Mouse (Mus musculus): ENCODE results near the gene Slx1b. TPM values are rescaled to one million over a fixed set of nuclear protein-coding genes. Genes with fewer than 3 reads are reported as not detected.

The Slx1b gene
- polyA plus RNA-seq, 1 experiment: 16.0 TPM

- H3K4me3 ChIP-seq (ENCODE audit: low read depth, low read length): no peak overlapping the region
- H3K36me3 ChIP-seq (ENCODE audit: control insufficient read depth, insufficient read depth, low read length): no peaks in the 10 kb centered on the region
- TF ChIP-seq POLR2A (IDR thresholded peaks at IDR 0.05; ENCODE audit: low read depth, low read length) (no peak), CTCF (IDR thresholded peaks at IDR 0.05; ENCODE audit: extremely low read depth, insufficient read length, insufficient replicate concordance, low read depth, low read length) (no peak)
- no peaks in the 10 kb centered on the region for H3K27me3 ChIP-seq (ENCODE audit: control insufficient read depth, insufficient read depth, low read length)
- WGBS: 70% methylated on average over 5 of the region's 5 CpGs
- peaks cover 3% of the 10 kb centered on the region; the same call in 1 of the 2 replicates for H3K4me1 ChIP-seq (ENCODE audit: control insufficient read depth, insufficient read depth, insufficient read length, low read length)
- H3K27ac ChIP-seq (ENCODE audit: insufficient read depth, low read depth, low read length): no peak overlapping the region
These were observed 30.1 kb upstream of the Slx1b start for GRCm38 (mm10) chr7:126725667-126726066.

- Histone ChIP-seq H3K4me3 (ENCODE audit: low read depth, low read length) (no peak overlapping the region), H3K4me1 (ENCODE audit: control insufficient read depth, insufficient read depth, insufficient read length, low read length) (no peaks in the 10 kb centered on the region), H3K27ac (ENCODE audit: insufficient read depth, low read depth, low read length) (no peak overlapping the region), H3K27me3 (ENCODE audit: control insufficient read depth, insufficient read depth, low read length) (no peaks in the 10 kb centered on the region), H3K36me3 (ENCODE audit: control insufficient read depth, insufficient read depth, low read length) (no peaks in the 10 kb centered on the region)
- 40% methylated on average over 3 of the region's 3 CpGs for WGBS
- TF ChIP-seq POLR2A (IDR thresholded peaks at IDR 0.05; ENCODE audit: low read depth, low read length) (no peak), CTCF (IDR thresholded peaks at IDR 0.05; ENCODE audit: extremely low read depth, insufficient read length, insufficient replicate concordance, low read depth, low read length) (no peak)
These were observed 29.5 kb upstream of the Slx1b start for GRCm38 (mm10) chr7:126725077-126725476.

- Histone ChIP-seq H3K27me3 (ENCODE audit: control insufficient read depth, insufficient read depth, low read length) (no peaks in the 10 kb centered on the region), H3K27ac (ENCODE audit: insufficient read depth, low read depth, low read length) (no peak overlapping the region), H3K4me1 (ENCODE audit: control insufficient read depth, insufficient read depth, insufficient read length, low read length) (no peaks in the 10 kb centered on the region), H3K4me3 (ENCODE audit: low read depth, low read length) (no peak overlapping the region), H3K36me3 (ENCODE audit: control insufficient read depth, insufficient read depth, low read length) (no peaks in the 10 kb centered on the region)
- no peak for TF ChIP-seq POLR2A (IDR thresholded peaks at IDR 0.05; ENCODE audit: low read depth, low read length)
- no peak for TF ChIP-seq CTCF (IDR thresholded peaks at IDR 0.05; ENCODE audit: extremely low read depth, insufficient read length, insufficient replicate concordance, low read depth, low read length)
- WGBS: 89% methylated on average over 13 of the region's 13 CpGs
These were observed 26.1 kb upstream of the Slx1b start for GRCm38 (mm10) chr7:126721635-126722034.

- Histone ChIP-seq H3K4me3 (ENCODE audit: low read depth, low read length) (no peak overlapping the region), H3K4me1 (ENCODE audit: control insufficient read depth, insufficient read depth, insufficient read length, low read length) (no peaks in the 10 kb centered on the region), H3K36me3 (ENCODE audit: control insufficient read depth, insufficient read depth, low read length) (no peaks in the 10 kb centered on the region), H3K27ac (ENCODE audit: insufficient read depth, low read depth, low read length) (no peak overlapping the region), H3K27me3 (ENCODE audit: control insufficient read depth, insufficient read depth, low read length) (no peaks in the 10 kb centered on the region)
- 95% methylated on average over 5 of the region's 5 CpGs for WGBS
- no peak for TF ChIP-seq POLR2A (IDR thresholded peaks at IDR 0.05; ENCODE audit: low read depth, low read length)
- peak; percentile 21; the same call in 1 of the 2 replicates for TF ChIP-seq CTCF (IDR thresholded peaks at IDR 0.05; ENCODE audit: extremely low read depth, insufficient read length, insufficient replicate concordance, low read depth, low read length)
These were observed 23.3 kb upstream of the Slx1b start for GRCm38 (mm10) chr7:126718787-126719337.

GRCm38 (mm10) chr7:126717566-126717965 lies 22.0 kb upstream of the Slx1b start:
- H3K4me1 ChIP-seq (ENCODE audit: control insufficient read depth, insufficient read depth, insufficient read length, low read length): no peaks in the 10 kb centered on the region
- H3K4me3 ChIP-seq (ENCODE audit: low read depth, low read length): no peak overlapping the region
- no peaks in the 10 kb centered on the region for H3K27me3 ChIP-seq (ENCODE audit: control insufficient read depth, insufficient read depth, low read length)
- 68% methylated on average over 3 of the region's 3 CpGs for WGBS
- TF ChIP-seq POLR2A (IDR thresholded peaks at IDR 0.05; ENCODE audit: low read depth, low read length): no peak
- no peak for TF ChIP-seq CTCF (IDR thresholded peaks at IDR 0.05; ENCODE audit: extremely low read depth, insufficient read length, insufficient replicate concordance, low read depth, low read length)
- no peak overlapping the region for H3K27ac ChIP-seq (ENCODE audit: insufficient read depth, low read depth, low read length)
- no peaks in the 10 kb centered on the region for H3K36me3 ChIP-seq (ENCODE audit: control insufficient read depth, insufficient read depth, low read length)

- TF ChIP-seq CTCF (IDR thresholded peaks at IDR 0.05; ENCODE audit: extremely low read depth, insufficient read length, insufficient replicate concordance, low read depth, low read length) (no peak), POLR2A (IDR thresholded peaks at IDR 0.05; ENCODE audit: low read depth, low read length) (no peak)
- H3K27me3 ChIP-seq (ENCODE audit: control insufficient read depth, insufficient read depth, low read length): no peaks in the 10 kb centered on the region
- H3K36me3 ChIP-seq (ENCODE audit: control insufficient read depth, insufficient read depth, low read length): no peaks in the 10 kb centered on the region
- H3K4me1 ChIP-seq (ENCODE audit: control insufficient read depth, insufficient read depth, insufficient read length, low read length): no peaks in the 10 kb centered on the region
- no peak overlapping the region for H3K4me3 ChIP-seq (ENCODE audit: low read depth, low read length)
- WGBS: 81% methylated on average over 4 of the region's 4 CpGs
- H3K27ac ChIP-seq (ENCODE audit: insufficient read depth, low read depth, low read length): no peak overlapping the region
These were observed 20.1 kb upstream of the Slx1b start for GRCm38 (mm10) chr7:126715679-126716078.

- 75% methylated on average over 3 of the region's 3 CpGs for WGBS
- no peaks in the 10 kb centered on the region for H3K27me3 ChIP-seq (ENCODE audit: control insufficient read depth, insufficient read depth, low read length)
- no peak overlapping the region for H3K27ac ChIP-seq (ENCODE audit: insufficient read depth, low read depth, low read length)
- no peaks in the 10 kb centered on the region for H3K4me1 ChIP-seq (ENCODE audit: control insufficient read depth, insufficient read depth, insufficient read length, low read length)
- no peak overlapping the region for H3K4me3 ChIP-seq (ENCODE audit: low read depth, low read length)
- no peak for TF ChIP-seq POLR2A (IDR thresholded peaks at IDR 0.05; ENCODE audit: low read depth, low read length)
- no peak for TF ChIP-seq CTCF (IDR thresholded peaks at IDR 0.05; ENCODE audit: extremely low read depth, insufficient read length, insufficient replicate concordance, low read depth, low read length)
- H3K36me3 ChIP-seq (ENCODE audit: control insufficient read depth, insufficient read depth, low read length): no peaks in the 10 kb centered on the region
These were observed 16.3 kb upstream of the Slx1b start for GRCm38 (mm10) chr7:126711910-126712309.

Measured in small intestine, adult 2 months (tissue).